In genomic region chr1:52839099-52839498, GRCm38 (mm10) we compare ENCODE assay signal across 24 mouse cellular contexts. TPM values are rescaled to one million over a fixed set of nuclear protein-coding genes. Genes with fewer than 3 reads are reported as not detected.
DNase-seq lines count a peak whose midpoint lies in the region; ATAC-seq and TF ChIP-seq lines count a peak whose summit lies in the region.
"Had no signal": no experiment of that assay in that cellular context is flagged by ENCODE, and none has a peak within 500 bp of the region (broad histone marks: within the 10 kb centered on the region; RNA-seq: fewer than 3 reads in every experiment).

No protein-coding gene starts in this region.

- H3K27ac ChIP-seq in liver, adult 2 months (replicated peaks; ENCODE audit: insufficient read depth, low read depth, low read length), result no peak overlapping the region
- no peak overlapping the region for H3K27ac ChIP-seq in liver, embryonic 11.5 days (ENCODE audit: low read depth, low read length)
- no peak overlapping the region for H3K27ac ChIP-seq in intestine, embryonic 15.5 days
- H3K27ac ChIP-seq in liver, embryonic 16.5 days (ENCODE audit: low read length), result no peak overlapping the region
- no peak overlapping the region for H3K27ac ChIP-seq in hindbrain, embryonic 11.5 days (ENCODE audit: low read depth, low read length)
- H3K27ac ChIP-seq: forebrain, embryonic 10.5 days; forebrain, embryonic 13.5 days; heart, adult 2 months; heart, embryonic 10.5 days; heart, embryonic 13.5 days; hindbrain, embryonic 12.5 days had no signal

- peak; percentile 46 for DNase-seq in liver, adult 2 months (ENCODE audit: extremely low read depth, low read depth, low spot score)
- DNase-seq in liver, embryonic 11.5 days (ENCODE audit: low spot score), result no peak
- DNase-seq in yolk sac, embryonic 10.5 days (ENCODE audit: low spot score), result peak; percentile 26
- DNase-seq in hindbrain, embryonic 11.5 days (ENCODE audit: low spot score), result no peak
- DNase-seq: adrenal gland, adult 8-10 months; adrenal gland, postnatal 25 days; cerebellum, adult 18-20 months; cerebellum, adult 9-10 months; cerebellum, postnatal 14 days; gastrocnemius, postnatal 10 days; gastrocnemius, postnatal 36 days; heart, adult 2 months; heart, postnatal 14 days; heart, postnatal 4 days had no signal

- TF ChIP-seq CTCF in liver, adult 2 months (IDR thresholded peaks at IDR 0.05; ENCODE audit: low read depth, low read length), result no peak

- H3K36me3 ChIP-seq in liver, adult 2 months (ENCODE audit: control insufficient read depth, insufficient read depth, low read length), result no peaks in the 10 kb centered on the region
- H3K36me3 ChIP-seq in liver, embryonic 11.5 days (ENCODE audit: control insufficient read depth, insufficient read depth, low read length), result no peaks in the 10 kb centered on the region
- no peaks in the 10 kb centered on the region for H3K36me3 ChIP-seq in intestine, embryonic 15.5 days
- H3K36me3 ChIP-seq in liver, embryonic 16.5 days (ENCODE audit: control insufficient read depth, insufficient read depth), result no peaks in the 10 kb centered on the region
- no peaks in the 10 kb centered on the region for H3K36me3 ChIP-seq in hindbrain, embryonic 11.5 days (ENCODE audit: control insufficient read depth, insufficient read depth, low read length)
- H3K36me3 ChIP-seq: forebrain, embryonic 10.5 days; heart, embryonic 10.5 days; heart, embryonic 13.5 days; hindbrain, embryonic 12.5 days had no signal

- no peaks in the 10 kb centered on the region for H3K79me2 ChIP-seq in liver, adult 2 months (ENCODE audit: control insufficient read depth, insufficient read depth, low read length)

- no peak for TF ChIP-seq POLR2A in liver, adult 2 months (IDR thresholded peaks at IDR 0.05; ENCODE audit: extremely low read depth, insufficient read depth, low read length)

- no peaks in the 10 kb centered on the region for H3K4me1 ChIP-seq in liver, adult 2 months (ENCODE audit: control insufficient read depth, insufficient read depth, low read length)
- H3K4me1 ChIP-seq in liver, embryonic 11.5 days (replicated peaks; ENCODE audit: control insufficient read depth, insufficient read depth, low read length), result peaks cover 1% of the 10 kb centered on the region; the same call in 1 of the 2 replicates
- no peaks in the 10 kb centered on the region for H3K4me1 ChIP-seq in intestine, embryonic 15.5 days (replicated peaks)
- H3K4me1 ChIP-seq in liver, embryonic 16.5 days (ENCODE audit: control insufficient read depth, low read depth, low read length), result peaks cover under 1% of the 10 kb centered on the region
- H3K4me1 ChIP-seq in hindbrain, embryonic 11.5 days (replicated peaks; ENCODE audit: control insufficient read depth, insufficient read depth, low read length), result no peaks in the 10 kb centered on the region
- H3K4me1 ChIP-seq: forebrain, embryonic 13.5 days had no signal

- no peaks in the 10 kb centered on the region for H3K9me3 ChIP-seq in liver, embryonic 11.5 days (ENCODE audit: control insufficient read depth, low read length)
- no peaks in the 10 kb centered on the region for H3K9me3 ChIP-seq in intestine, embryonic 15.5 days
- no peaks in the 10 kb centered on the region for H3K9me3 ChIP-seq in liver, embryonic 16.5 days (replicated peaks; ENCODE audit: control insufficient read depth, low read length)
- no peaks in the 10 kb centered on the region for H3K9me3 ChIP-seq in hindbrain, embryonic 11.5 days (ENCODE audit: control insufficient read depth, low read length)
- H3K9me3 ChIP-seq: forebrain, embryonic 10.5 days; forebrain, embryonic 13.5 days; heart, embryonic 10.5 days; heart, embryonic 13.5 days; hindbrain, embryonic 12.5 days had no signal

- H3K4me2 ChIP-seq in liver, embryonic 11.5 days, result no peak overlapping the region
- no peak overlapping the region for H3K4me2 ChIP-seq in intestine, embryonic 15.5 days (replicated peaks)
- no peak overlapping the region for H3K4me2 ChIP-seq in liver, embryonic 16.5 days (ENCODE audit: low read depth, low read length)
- H3K4me2 ChIP-seq in hindbrain, embryonic 11.5 days (replicated peaks; ENCODE audit: low read depth, low read length), result no peak overlapping the region
- H3K4me2 ChIP-seq: forebrain, embryonic 13.5 days; heart, embryonic 13.5 days; hindbrain, embryonic 12.5 days had no signal

- no peak overlapping the region for H3K9ac ChIP-seq in liver, adult 2 months (ENCODE audit: low read depth, low read length)
- H3K9ac ChIP-seq in liver, embryonic 11.5 days (ENCODE audit: low read depth, low read length), result no peak overlapping the region
- no peak overlapping the region for H3K9ac ChIP-seq in intestine, embryonic 15.5 days
- H3K9ac ChIP-seq in liver, embryonic 16.5 days (ENCODE audit: low read depth, low read length), result no peak overlapping the region
- H3K9ac ChIP-seq in hindbrain, embryonic 11.5 days (ENCODE audit: low read depth, low read length), result no peak overlapping the region
- H3K9ac ChIP-seq: forebrain, embryonic 13.5 days; heart, embryonic 13.5 days; hindbrain, embryonic 12.5 days had no signal

- no peak overlapping the region for H3K4me3 ChIP-seq in liver, adult 2 months (ENCODE audit: insufficient read depth, low read depth, low read length)
- H3K4me3 ChIP-seq in liver, embryonic 11.5 days (ENCODE audit: low read depth, low read length), result no peak overlapping the region
- no peak overlapping the region for H3K4me3 ChIP-seq in intestine, embryonic 15.5 days (replicated peaks)
- H3K4me3 ChIP-seq in liver, embryonic 16.5 days (ENCODE audit: low read depth, low read length), result no peak overlapping the region
- H3K4me3 ChIP-seq in hindbrain, embryonic 11.5 days (ENCODE audit: low read depth, low read length), result no peak overlapping the region
- H3K4me3 ChIP-seq: forebrain, embryonic 10.5 days; forebrain, embryonic 13.5 days; heart, adult 2 months; heart, embryonic 10.5 days; heart, embryonic 13.5 days; hindbrain, embryonic 12.5 days had no signal

- 83% methylated on average over 3 of the region's 3 CpGs for WGBS in liver, adult 2 months
- 98% methylated on average over 3 of the region's 3 CpGs for WGBS in liver, embryonic 11.5 days
- WGBS in intestine, embryonic 15.5 days, result 93% methylated on average over 3 of the region's 3 CpGs
- WGBS in liver, embryonic 16.5 days (ENCODE audit: insufficient replicate concordance), result 86% methylated on average over 3 of the region's 3 CpGs
- 95% methylated on average over 3 of the region's 3 CpGs for WGBS in hindbrain, embryonic 11.5 days

- no peaks in the 10 kb centered on the region for H3K27me3 ChIP-seq in liver, adult 2 months (ENCODE audit: control insufficient read depth, insufficient read depth, low read length)
- no peaks in the 10 kb centered on the region for H3K27me3 ChIP-seq in liver, embryonic 11.5 days (replicated peaks; ENCODE audit: control insufficient read depth, insufficient read depth, low read length)
- no peaks in the 10 kb centered on the region for H3K27me3 ChIP-seq in intestine, embryonic 15.5 days (replicated peaks)
- no peaks in the 10 kb centered on the region for H3K27me3 ChIP-seq in liver, embryonic 16.5 days (ENCODE audit: control insufficient read depth, insufficient read depth, low read depth, low read length)
- no peaks in the 10 kb centered on the region for H3K27me3 ChIP-seq in hindbrain, embryonic 11.5 days (ENCODE audit: control insufficient read depth, insufficient read depth, low read length)
- H3K27me3 ChIP-seq: forebrain, embryonic 13.5 days; heart, embryonic 13.5 days; hindbrain, embryonic 12.5 days had no signal

- no peak for ATAC-seq in liver, embryonic 11.5 days (replicated peaks; ENCODE audit: low FRiP score)
- peak; percentile 61; the same call in 1 of the 2 replicates for ATAC-seq in intestine, embryonic 15.5 days
- peak; percentile 63 for ATAC-seq in liver, embryonic 16.5 days (ENCODE audit: low read depth)
- ATAC-seq in inflammation-experienced regulatory T-cells, adult 6 months, result no peak
- no peak for ATAC-seq in hindbrain, embryonic 11.5 days (ENCODE audit: low FRiP score)
- ATAC-seq: activated CD4-positive, CD25-positive, alpha-beta regulatory T cell, adult 4 months; forebrain, embryonic 13.5 days; forebrain, embryonic 16.5 days had no signal

RNA-seq across cellular contexts. Expression of gene Hibch, which starts 5.6 kb away (rescaled TPM):
- 81.8 and 123 TPM in 2 replicates for total RNA-seq in liver, adult 2 months (2014; rRNA removed)
- polyA plus RNA-seq in liver, adult 2 months (2012; rRNA removed), result 53.3 and 55.7 TPM in 2 replicates
- polyA plus RNA-seq in liver, embryonic 11.5 days (2014; fragmentation: Nextera tagmentation; extraction: Ambion mirVana), result 27.7 and 28.4 TPM in 2 replicates
- polyA plus RNA-seq in intestine, embryonic 15.5 days (2015; fragmentation: Nextera tagmentation; extraction: Ambion mirVana), result 20.8 and 25.1 TPM in 2 replicates
- polyA plus RNA-seq in liver, embryonic 16.5 days (2015; fragmentation: Nextera tagmentation; extraction: Ambion mirVana), result 14.8 and 16.7 TPM in 2 replicates
- 10 to 100 TPM; 28.0 to 33.2 (median 32.3) TPM for polyA plus RNA-seq in inflammation-experienced regulatory T-cells, adult 6 months (2017; shearing (Covaris generic))
- 31.0 and 32.7 TPM in 2 replicates for polyA plus RNA-seq in hindbrain, embryonic 11.5 days (2014; fragmentation: Nextera tagmentation; extraction: Ambion mirVana)

RNA-seq across cellular contexts. Expression of gene Inpp1, which starts 21.6 kb away (rescaled TPM):
- 5.4 and 7.3 TPM in 2 replicates for total RNA-seq in liver, adult 2 months (2014; rRNA removed)
- 4.1 and 5.6 TPM in 2 replicates for polyA plus RNA-seq in liver, adult 2 months (2012; rRNA removed)
- 7.0 and 7.7 TPM in 2 replicates for polyA plus RNA-seq in liver, embryonic 11.5 days (2014; fragmentation: Nextera tagmentation; extraction: Ambion mirVana)
- polyA plus RNA-seq in intestine, embryonic 15.5 days (2015; fragmentation: Nextera tagmentation; extraction: Ambion mirVana), result 11.6 and 16.8 TPM in 2 replicates
- polyA plus RNA-seq in liver, embryonic 16.5 days (2015; fragmentation: Nextera tagmentation; extraction: Ambion mirVana), result 5.3 and 5.6 TPM in 2 replicates
- 100 to 1,000 TPM in 2 of 3 experiments, 10 to 100 TPM in 1; 96.3 to 126 (median 110) TPM for polyA plus RNA-seq in inflammation-experienced regulatory T-cells, adult 6 months (2017; shearing (Covaris generic))
- 12.4 and 12.9 TPM in 2 replicates for polyA plus RNA-seq in hindbrain, embryonic 11.5 days (2014; fragmentation: Nextera tagmentation; extraction: Ambion mirVana)

Comparison
In these comparisons a context has a peak if more than half of its experiments do, and no peak if none do; other contexts are left out.
1. DNase-seq: peak in liver, adult 2 months (single experiment) and yolk sac, embryonic 10.5 days (single experiment); none in liver, embryonic 11.5 days (single experiment) and hindbrain, embryonic 11.5 days (single experiment).
2. ATAC-seq: peak in intestine, embryonic 15.5 days (single experiment) and liver, embryonic 16.5 days (single experiment); none in liver, embryonic 11.5 days (single experiment), inflammation-experienced regulatory T-cells, adult 6 months (single experiment) and hindbrain, embryonic 11.5 days (single experiment).